Mouse (Mus musculus) bone marrow macrophage, adult 2 months (primary cell): Measurements from ENCODE around the gene Gpr142. TPM values are rescaled to one million over a fixed set of nuclear protein-coding genes. Genes with fewer than 3 reads are reported as not detected.

Experiments used
- H3K27ac ChIP-seq: 2 replicates; pipeline ENCODE4 v1.5.1; 2012; ENCODE audit warnings: low read depth, low read length; ENCODE audit not compliant: insufficient read depth
- H3K4me1 ChIP-seq: 2 replicates; pipeline ENCODE4 v1.6.1; 2012; ENCODE audit warnings: low read length; ENCODE audit not compliant: control insufficient read depth, insufficient read depth
- H3K4me3 ChIP-seq: 2 replicates; pipeline ENCODE4 v1.5.1; 2012; ENCODE audit warnings: mild to moderate bottlenecking, low read length, moderate library complexity; ENCODE audit not compliant: insufficient read depth
- CTCF ChIP-seq: IDR thresholded peaks from 2 replicates; pipeline ENCODE4 v1.5.1; 2012; ENCODE audit warnings: low read depth, mild to moderate bottlenecking, low read length, moderate library complexity
- POLR2A ChIP-seq: IDR thresholded peaks from 2 replicates; pipeline ENCODE4 v1.6.1; 2012; ENCODE audit warnings: mild to moderate bottlenecking, low read depth, low read length, borderline replicate concordance
- polyA plus RNA-seq: library from polyadenylated mRNA; stranded (reverse); fragments of >200 nt; gene quantifications from 2 replicates; pipeline ENCODE4 v1.2.4, GENCODE M21; 2012; ENCODE audit not compliant: missing spikeins, insufficient read depth, insufficient read length

The Gpr142 gene
- polyA plus RNA-seq: not detected in 2 replicates

DNA sequence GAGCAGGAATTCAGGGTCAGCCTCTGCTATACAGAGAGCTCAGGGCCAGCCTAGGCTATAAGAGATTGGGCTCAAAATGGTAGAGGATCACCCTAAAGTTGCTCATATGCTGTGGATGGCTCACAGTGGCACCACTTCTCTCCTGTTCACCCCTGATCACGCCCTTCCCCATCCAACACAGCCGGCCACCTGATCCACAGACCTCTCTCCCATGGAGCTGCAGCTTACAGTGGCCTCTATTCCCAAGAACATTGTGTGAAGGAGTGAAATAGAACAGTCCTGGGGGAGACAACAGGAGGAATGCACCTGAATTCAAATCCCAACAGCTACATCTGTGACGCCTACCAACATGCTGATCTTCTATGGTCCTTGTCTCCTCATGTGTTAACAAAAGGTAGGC lies at the start of gene Gpr142:
Gene Gpr142, plus strand, starts transcription at position 301 of the 400 bp plus-strand sequence.
- TF ChIP-seq POLR2A (no peak), CTCF (no peak)
- peaks cover under 1% of the 10 kb centered on the region for H3K4me1 ChIP-seq
- no peak within 1 kb of the TSS for H3K27ac ChIP-seq
- H3K4me3 ChIP-seq: no peak within 1 kb of the TSS

DNA sequence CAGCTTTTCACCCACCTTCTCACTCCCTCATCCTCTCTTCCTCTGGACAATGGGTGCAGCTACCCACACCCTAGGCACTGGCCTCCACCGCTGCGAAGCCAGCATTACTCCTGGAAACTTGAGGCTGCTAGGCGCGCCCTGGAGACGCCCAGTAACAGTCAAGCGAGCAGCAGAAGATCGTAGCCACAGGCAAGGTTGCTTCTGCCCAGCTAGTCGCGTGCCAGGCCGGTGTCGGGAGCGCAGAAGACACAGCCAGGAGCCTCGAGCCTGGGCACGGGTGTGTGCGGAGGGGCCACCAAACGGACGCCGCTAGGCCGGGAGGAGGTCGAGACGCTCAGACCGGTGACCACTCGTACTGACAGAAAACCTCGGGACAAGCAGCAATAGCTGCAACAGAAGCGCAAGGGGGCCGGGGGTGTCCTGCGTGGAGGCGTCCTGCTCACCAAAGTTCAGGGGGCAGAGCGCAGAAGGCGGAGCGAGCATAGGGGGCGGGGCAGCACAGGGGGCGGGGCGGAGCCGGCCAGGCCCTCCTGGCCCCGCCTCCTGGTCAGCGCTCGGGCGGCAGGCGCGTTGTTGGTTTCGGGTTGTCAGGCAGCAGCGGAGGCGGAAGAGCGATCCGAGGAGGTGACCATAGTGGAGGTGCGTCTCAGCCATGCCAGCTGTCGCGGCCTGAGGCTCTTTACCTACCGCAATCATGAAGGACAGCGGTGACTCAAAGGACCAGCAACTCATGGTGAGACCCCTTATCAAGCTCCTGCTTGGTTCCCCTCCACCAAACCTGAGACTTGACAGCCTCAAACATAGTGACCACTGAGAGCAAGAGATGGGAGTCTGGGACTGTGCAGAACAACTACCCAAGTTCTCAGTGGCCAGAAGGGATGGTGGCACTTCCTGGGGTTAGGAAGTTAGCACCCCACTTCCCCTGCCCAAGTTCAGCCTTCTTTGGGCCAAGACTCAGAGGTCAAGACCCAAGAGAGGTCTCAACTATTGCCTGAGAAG lies 33.6 kb upstream of the Gpr142 start, which contains the start of gene Kif19a:
Gene Kif19a, plus strand, starts transcription at position 569 of the 999 bp plus-strand sequence.
- peaks cover 7% of the 10 kb centered on the region; the same call in 1 of the 2 replicates for H3K4me1 ChIP-seq
- H3K27ac ChIP-seq: no peak within 1 kb of the TSS
- TF ChIP-seq POLR2A (no peak), CTCF (no peak)
- H3K4me3 ChIP-seq: peak within 1 kb of the TSS; percentile 60

DNA sequence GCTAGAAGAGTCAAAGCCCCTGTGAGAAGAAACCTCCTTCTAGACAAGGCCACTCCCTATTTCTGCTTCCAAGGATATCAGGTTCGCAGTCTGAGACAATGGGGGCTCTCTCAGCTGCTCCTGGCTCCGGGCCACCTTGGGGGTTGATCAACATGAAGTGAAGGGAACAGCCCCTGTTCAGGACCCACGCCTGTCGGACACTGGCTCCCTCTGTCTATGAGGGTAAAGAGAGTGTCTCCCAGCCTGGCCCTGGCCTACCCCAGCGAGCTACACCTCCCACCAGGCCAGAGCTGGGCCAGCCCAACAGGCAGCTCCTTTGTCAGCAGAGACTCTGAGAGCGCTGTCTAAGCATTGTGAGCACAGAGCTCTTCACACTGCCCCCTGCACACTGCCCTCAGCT lies 28.8 kb upstream of the Gpr142 start:
- TF ChIP-seq CTCF (no peak), POLR2A (no peak)
- no peak overlapping the region for H3K4me3 ChIP-seq
- peaks cover 3% of the 10 kb centered on the region; the same call in 1 of the 2 replicates for H3K4me1 ChIP-seq
- H3K27ac ChIP-seq: no peak overlapping the region

DNA sequence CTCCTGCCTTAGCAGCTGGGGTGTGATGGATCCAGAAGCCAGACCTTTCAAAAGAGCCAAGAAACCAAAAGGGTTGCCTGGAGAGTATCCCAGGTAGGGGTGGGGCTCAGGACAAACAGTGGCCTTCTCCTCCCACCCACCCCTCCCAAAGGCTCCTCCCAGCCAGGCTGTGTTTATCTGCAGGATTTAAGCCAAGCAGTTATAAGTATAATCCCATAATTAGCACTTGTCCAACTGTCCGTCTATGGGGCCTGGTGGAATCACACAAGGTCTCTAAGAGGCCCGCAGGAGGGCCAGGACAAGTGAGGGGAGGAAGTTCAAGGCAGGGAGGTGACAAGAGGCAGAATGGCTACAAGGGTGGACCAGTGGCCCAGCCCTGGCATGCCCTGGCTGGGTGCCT lies 26.8 kb upstream of the Gpr142 start:
- no peaks in the 10 kb centered on the region for H3K4me1 ChIP-seq
- no peak overlapping the region for H3K27ac ChIP-seq
- TF ChIP-seq CTCF (no peak), POLR2A (no peak)
- H3K4me3 ChIP-seq: no peak overlapping the region

DNA sequence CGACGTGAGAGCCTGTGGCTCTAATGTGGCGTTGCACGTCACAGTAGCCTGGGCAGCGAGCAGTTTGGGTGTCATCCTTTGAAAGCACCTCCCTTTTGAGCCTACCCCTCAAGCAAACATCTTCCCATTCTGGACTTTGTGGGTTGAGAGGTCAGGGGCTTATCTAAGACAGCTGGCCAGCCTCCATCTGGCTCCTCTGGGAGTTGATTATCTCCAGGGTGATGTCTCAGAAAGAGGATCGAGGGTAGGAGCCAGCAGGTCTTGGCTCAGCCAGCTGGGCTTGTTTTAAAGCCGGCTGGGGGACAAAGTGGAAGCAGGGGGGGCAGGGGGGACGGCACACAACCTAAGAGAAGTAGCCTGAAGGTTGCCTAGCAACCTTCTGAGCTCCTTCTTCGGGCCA lies 18.6 kb upstream of the Gpr142 start:
- TF ChIP-seq POLR2A: no peak
- H3K4me3 ChIP-seq: no peak overlapping the region
- no peaks in the 10 kb centered on the region for H3K4me1 ChIP-seq
- no peak overlapping the region for H3K27ac ChIP-seq

DNA sequence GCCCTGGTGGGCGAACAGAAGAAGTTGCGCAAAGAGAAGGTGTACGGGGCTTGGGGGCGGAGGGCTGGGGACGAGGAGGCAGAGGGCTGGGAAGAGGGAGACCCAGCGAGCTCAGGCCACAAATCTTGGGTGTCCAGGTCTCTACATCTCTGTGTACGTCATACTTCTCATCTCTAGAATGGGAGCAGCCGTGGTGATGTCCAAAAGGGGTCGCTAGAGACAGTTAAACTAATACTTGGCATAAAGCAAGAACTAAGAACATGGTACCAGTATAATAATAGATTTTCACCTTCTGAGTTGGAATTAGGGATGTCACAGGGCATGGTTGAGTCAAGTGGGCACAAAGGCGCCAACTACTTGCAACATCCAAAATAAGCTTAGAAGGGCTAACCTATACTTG lies 12.8 kb upstream of the Gpr142 start:
- TF ChIP-seq CTCF (no peak), POLR2A (no peak)
- no peak overlapping the region for H3K27ac ChIP-seq
- peaks cover 3% of the 10 kb centered on the region; the same call in 1 of the 2 replicates for H3K4me1 ChIP-seq
- H3K4me3 ChIP-seq: no peak overlapping the region; the same call in 1 of the 2 replicates

DNA sequence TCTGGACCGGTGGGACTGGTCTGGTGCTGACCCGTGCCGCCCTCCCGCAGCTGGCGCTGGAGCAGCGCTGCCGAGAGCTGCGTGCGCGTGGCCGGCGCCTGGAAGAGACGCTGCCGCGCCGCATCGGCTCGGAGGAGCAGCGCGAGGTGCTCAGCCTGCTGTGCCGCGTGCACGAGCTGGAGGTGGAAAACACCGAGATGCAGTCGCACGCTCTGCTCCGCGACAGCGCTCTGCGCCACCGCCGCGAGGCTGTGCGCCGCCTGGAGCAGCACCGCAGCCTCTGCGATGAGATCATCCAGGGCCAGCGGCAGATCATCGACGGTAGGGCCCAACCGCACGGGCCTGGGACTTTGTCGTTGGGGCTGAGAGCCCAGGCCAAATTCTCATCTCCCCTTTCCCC lies 12.4 kb upstream of the Gpr142 start:
- Histone ChIP-seq H3K4me3 (peak overlapping the region; percentile 11; the same call in 1 of the 2 replicates), H3K4me1 (peaks cover 3% of the 10 kb centered on the region; the same call in 1 of the 2 replicates), H3K27ac (no peak overlapping the region)
- TF ChIP-seq CTCF: no peak
- no peak for TF ChIP-seq POLR2A

DNA sequence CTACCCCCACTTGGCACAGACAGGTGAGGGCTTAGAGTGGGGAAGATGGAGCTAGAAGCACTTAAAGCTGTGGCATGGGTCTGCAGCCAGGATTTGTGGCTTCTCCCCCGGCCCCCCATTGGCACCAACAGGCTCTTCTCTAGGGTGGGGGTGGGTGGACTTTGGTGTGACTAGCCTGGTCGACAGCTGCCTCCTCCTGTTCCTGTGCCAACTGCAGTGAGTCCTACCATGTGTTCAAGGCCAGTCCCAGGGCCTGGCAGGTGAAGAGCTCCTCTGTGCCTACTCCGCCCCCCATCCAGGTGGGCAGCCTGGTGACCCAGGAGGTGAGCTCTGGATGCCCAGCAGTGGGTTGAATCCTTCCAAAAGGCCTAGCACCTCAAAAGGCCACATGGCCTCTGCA lies 11.1 kb upstream of the Gpr142 start:
- H3K4me3 ChIP-seq: no peak overlapping the region
- TF ChIP-seq CTCF (no peak), POLR2A (no peak)

DNA sequence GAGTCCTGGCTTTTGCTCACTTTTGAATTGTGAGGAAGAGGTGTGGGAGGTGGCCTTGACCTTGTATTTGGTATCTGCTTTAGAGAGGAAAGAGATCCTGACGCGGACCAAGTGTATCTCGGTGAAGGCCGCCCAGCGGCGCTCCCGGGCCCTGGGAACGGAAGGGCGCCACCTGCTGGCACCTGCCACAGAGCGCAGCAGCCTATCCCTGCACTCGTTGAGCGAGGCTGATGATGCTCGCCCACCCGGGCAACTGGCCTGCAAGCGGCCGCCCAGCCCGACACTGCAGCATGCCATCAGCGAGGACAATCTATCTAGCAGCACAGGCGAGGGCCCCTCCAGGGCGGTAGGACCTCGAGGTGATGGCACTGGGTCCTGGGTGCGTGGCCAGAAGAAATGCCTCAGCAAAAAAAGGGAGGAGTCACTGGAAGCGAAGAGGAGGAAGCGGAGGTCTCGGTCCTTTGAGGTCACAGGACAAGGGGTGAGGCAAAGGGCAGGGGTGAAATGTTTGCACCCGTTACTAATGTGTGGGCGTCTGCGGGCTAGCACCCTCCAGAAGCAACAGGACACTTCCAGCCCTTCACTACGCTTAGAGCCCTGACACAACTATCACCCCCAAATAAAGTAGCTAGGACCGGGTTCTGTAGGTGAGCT lies 9.5 kb upstream of the Gpr142 start:
- Histone ChIP-seq H3K27ac (no peak overlapping the region), H3K4me1 (peaks cover 16% of the 10 kb centered on the region), H3K4me3 (peak overlapping the region; percentile 28; the same call in 1 of the 2 replicates)
- TF ChIP-seq CTCF (peak; percentile 80), POLR2A (no peak)

More for the DNA sequence above, 11.1 kb upstream of the Gpr142 start:
- Histone ChIP-seq H3K4me1 (peaks cover 8% of the 10 kb centered on the region), H3K27ac (no peak overlapping the region)
